In the genomic region with DNA sequence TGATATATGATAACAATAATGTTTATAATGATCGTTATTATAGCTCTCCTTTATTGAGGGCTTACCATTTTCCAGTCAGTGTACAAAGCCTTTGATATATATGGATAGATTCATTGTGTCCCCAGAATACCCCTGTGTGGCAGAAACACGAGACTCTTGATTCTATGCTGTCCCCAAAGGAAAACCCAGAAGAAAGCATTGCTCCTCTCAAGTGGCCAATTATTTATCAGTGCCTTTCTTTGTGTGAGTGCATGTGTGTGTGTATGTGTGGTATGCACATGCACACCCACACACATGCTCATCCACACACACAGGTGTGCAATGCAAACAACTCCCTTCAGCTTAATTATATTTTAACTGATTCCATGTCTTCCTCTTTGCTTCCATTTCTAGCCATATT, we compare ENCODE assay signal across 17 mouse cellular contexts. TPM values are rescaled to one million over a fixed set of nuclear protein-coding genes. Genes with fewer than 3 reads are reported as not detected.
DNase-seq lines count a peak whose midpoint lies in the region; ATAC-seq lines count a peak whose summit lies in the region.
"Had no signal": no experiment of that assay in that cellular context is flagged by ENCODE, and none has a peak within 500 bp of the region (broad histone marks: within the 10 kb centered on the region; RNA-seq: fewer than 3 reads in every experiment).

No protein-coding gene starts in this region.

- H3K27ac ChIP-seq in forebrain, embryonic 15.5 days (replicated peaks) = peak overlapping the region; percentile 2; the same call in 1 of the 2 replicates
- H3K27ac ChIP-seq in forebrain, embryonic 13.5 days = no peak overlapping the region
- peak overlapping the region; percentile 7; the same call in 1 of the 2 replicates for H3K27ac ChIP-seq in hindbrain, embryonic 14.5 days
- no peak overlapping the region for H3K27ac ChIP-seq in hindbrain, embryonic 11.5 days (ENCODE audit: low read depth, low read length)
- H3K27ac ChIP-seq: gastrocnemius, adult 2 months; hindbrain, embryonic 10.5 days had no signal

- H3K4me3 ChIP-seq in forebrain, embryonic 15.5 days = no peak overlapping the region
- no peak overlapping the region for H3K4me3 ChIP-seq in forebrain, embryonic 13.5 days
- no peak overlapping the region for H3K4me3 ChIP-seq in hindbrain, embryonic 14.5 days (replicated peaks; ENCODE audit: low read length)
- H3K4me3 ChIP-seq in hindbrain, embryonic 11.5 days (ENCODE audit: low read depth, low read length) = no peak overlapping the region
- H3K4me3 ChIP-seq: gastrocnemius, adult 2 months; heart, embryonic 12.5 days; hindbrain, embryonic 10.5 days had no signal

- no peaks in the 10 kb centered on the region for H3K36me3 ChIP-seq in forebrain, embryonic 15.5 days
- no peaks in the 10 kb centered on the region for H3K36me3 ChIP-seq in forebrain, embryonic 13.5 days (ENCODE audit: poor library complexity, severe bottlenecking)
- H3K36me3 ChIP-seq in hindbrain, embryonic 14.5 days (replicated peaks; ENCODE audit: control insufficient read depth, insufficient read depth) = no peaks in the 10 kb centered on the region
- H3K36me3 ChIP-seq in hindbrain, embryonic 11.5 days (ENCODE audit: control insufficient read depth, insufficient read depth, low read length) = no peaks in the 10 kb centered on the region
- H3K36me3 ChIP-seq: heart, embryonic 12.5 days; hindbrain, embryonic 10.5 days had no signal

- WGBS in forebrain, embryonic 15.5 days = 67% methylated on average over 2 of the region's 2 CpGs
- 54% methylated on average over 2 of the region's 2 CpGs for WGBS in forebrain, embryonic 13.5 days
- 57% methylated on average over 2 of the region's 2 CpGs for WGBS in hindbrain, embryonic 14.5 days
- 75% methylated on average over 2 of the region's 2 CpGs for WGBS in hindbrain, embryonic 11.5 days

- peaks cover 7% of the 10 kb centered on the region for H3K4me1 ChIP-seq in forebrain, embryonic 15.5 days
- H3K4me1 ChIP-seq in forebrain, embryonic 13.5 days = no peaks in the 10 kb centered on the region
- no peaks in the 10 kb centered on the region for H3K4me1 ChIP-seq in hindbrain, embryonic 14.5 days (replicated peaks; ENCODE audit: control insufficient read depth, insufficient read depth, low read length)
- no peaks in the 10 kb centered on the region for H3K4me1 ChIP-seq in hindbrain, embryonic 11.5 days (replicated peaks; ENCODE audit: control insufficient read depth, insufficient read depth, low read length)
- H3K4me1 ChIP-seq: heart, embryonic 12.5 days; hindbrain, embryonic 10.5 days had no signal

- H3K4me2 ChIP-seq in forebrain, embryonic 15.5 days (replicated peaks) = no peak overlapping the region
- H3K4me2 ChIP-seq in forebrain, embryonic 13.5 days = no peak overlapping the region
- no peak overlapping the region for H3K4me2 ChIP-seq in hindbrain, embryonic 14.5 days (replicated peaks)
- no peak overlapping the region for H3K4me2 ChIP-seq in hindbrain, embryonic 11.5 days (replicated peaks; ENCODE audit: low read depth, low read length)
- H3K4me2 ChIP-seq: heart, embryonic 12.5 days had no signal

- no peak for DNase-seq in hindbrain, embryonic 14.5 days (ENCODE audit: low spot score)
- DNase-seq in hindbrain, embryonic 11.5 days (ENCODE audit: low spot score) = no peak
- peak; percentile 5 for DNase-seq in right cerebral cortex, postnatal 25 days
- no peak for DNase-seq in right cerebral cortex, adult 2 months (ENCODE audit: low spot score in 2 of 2)
- no peak for DNase-seq in kidney, adult 11 months
- DNase-seq: adrenal gland, postnatal 14 days; gastrocnemius, adult 2 months; gastrocnemius, postnatal 25 days had no signal

- no peak for ATAC-seq in forebrain, embryonic 15.5 days (replicated peaks)
- no peak for ATAC-seq in forebrain, embryonic 13.5 days
- ATAC-seq in hindbrain, embryonic 14.5 days (ENCODE audit: low FRiP score) = no peak
- no peak for ATAC-seq in hindbrain, embryonic 11.5 days (ENCODE audit: low FRiP score)
- ATAC-seq: activated CD4-positive, CD25-positive, alpha-beta regulatory T cell, adult 4 months; inflammation-experienced regulatory T-cells, adult 6 months; intestine, postnatal 0 days; Patski had no signal

- no peaks in the 10 kb centered on the region for H3K27me3 ChIP-seq in forebrain, embryonic 15.5 days
- H3K27me3 ChIP-seq in forebrain, embryonic 13.5 days = no peaks in the 10 kb centered on the region
- H3K27me3 ChIP-seq in hindbrain, embryonic 14.5 days (ENCODE audit: control insufficient read depth, insufficient read depth, low read length) = no peaks in the 10 kb centered on the region
- H3K27me3 ChIP-seq in hindbrain, embryonic 11.5 days (ENCODE audit: control insufficient read depth, insufficient read depth, low read length) = no peaks in the 10 kb centered on the region
- H3K27me3 ChIP-seq: CH12.LX; heart, embryonic 12.5 days; Patski had no signal

- H3K9me3 ChIP-seq in forebrain, embryonic 15.5 days = no peaks in the 10 kb centered on the region
- H3K9me3 ChIP-seq in forebrain, embryonic 13.5 days (replicated peaks) = no peaks in the 10 kb centered on the region
- no peaks in the 10 kb centered on the region for H3K9me3 ChIP-seq in hindbrain, embryonic 14.5 days (ENCODE audit: control insufficient read depth, low read length)
- no peaks in the 10 kb centered on the region for H3K9me3 ChIP-seq in hindbrain, embryonic 11.5 days (ENCODE audit: control insufficient read depth, low read length)
- H3K9me3 ChIP-seq: heart, embryonic 12.5 days; hindbrain, embryonic 10.5 days had no signal

- H3K9ac ChIP-seq in forebrain, embryonic 15.5 days (replicated peaks) = no peak overlapping the region
- no peak overlapping the region for H3K9ac ChIP-seq in forebrain, embryonic 13.5 days
- H3K9ac ChIP-seq in hindbrain, embryonic 14.5 days = no peak overlapping the region
- no peak overlapping the region for H3K9ac ChIP-seq in hindbrain, embryonic 11.5 days (ENCODE audit: low read depth, low read length)
- H3K9ac ChIP-seq: heart, embryonic 12.5 days had no signal

RNA-seq across cellular contexts. Expression of a gene that starts 25.8 kb away (rescaled TPM):
- 71.4 and 76.3 TPM in 2 replicates for polyA plus RNA-seq in forebrain, embryonic 15.5 days (2015; fragmentation: Nextera tagmentation; extraction: Ambion mirVana)
- polyA plus RNA-seq in forebrain, embryonic 13.5 days (2015; fragmentation: Nextera tagmentation; extraction: Ambion mirVana) = 30.6 and 32.6 TPM in 2 replicates
- polyA plus RNA-seq in hindbrain, embryonic 14.5 days (2014; fragmentation: Nextera tagmentation; extraction: Ambion mirVana) = 29.1 and 40.8 TPM in 2 replicates
- 6.0 and 6.8 TPM in 2 replicates for polyA plus RNA-seq in hindbrain, embryonic 11.5 days (2014; fragmentation: Nextera tagmentation; extraction: Ambion mirVana)
- polyA plus RNA-seq: Patski had no signal

Comparison
In these comparisons a context has a peak if more than half of its experiments do, and no peak if none do; other contexts are left out.
1. H3K27ac ChIP-seq: peak in forebrain, embryonic 15.5 days (single experiment) and hindbrain, embryonic 14.5 days (single experiment); none in forebrain, embryonic 13.5 days (single experiment) and hindbrain, embryonic 11.5 days (single experiment).